Mouse (Mus musculus) intestine, embryonic 16.5 days (tissue): ENCODE data around the gene Eftud2. TPM values are rescaled to one million over a fixed set of nuclear protein-coding genes. Genes with fewer than 3 reads are reported as not detected.
A peak's percentile ranks its signal among the peaks of the same experiment; 100 is the strongest.

Experiments
- ATAC-seq: fragments of 200-750 bp; cut with Nextera tagmentation; 2 replicates; pipeline ENCODE4 v1.8.0; 2017; ENCODE audit warnings: moderate TSS enrichment, moderate library complexity
- H3K27ac ChIP-seq: fragments of 300-500 bp; sonication (generic); 2 replicates; pipeline ENCODE4 v1.5.1; 2014; ENCODE audit warnings: mild to moderate bottlenecking, low read length
- H3K27me3 ChIP-seq: fragments of 300-500 bp; sonication (generic); replicated peaks from 2 replicates; pipeline ENCODE4 v1.6.1; 2014; ENCODE audit warnings: low read length, control low read depth, mixed read lengths; ENCODE audit not compliant: control insufficient read depth, insufficient read depth
- H3K36me3 ChIP-seq: fragments of 300-500 bp; sonication (generic); 2 replicates; pipeline ENCODE4 v1.6.1; 2014; ENCODE audit warnings: low read length, control low read depth; ENCODE audit not compliant: control insufficient read depth, insufficient read depth
- H3K4me1 ChIP-seq: fragments of 300-500 bp; sonication (generic); 2 replicates; pipeline ENCODE4 v1.6.1; 2014; ENCODE audit warnings: low read length, control low read depth, mixed read lengths; ENCODE audit not compliant: control insufficient read depth, insufficient read depth
- H3K4me2 ChIP-seq: fragments of 300-500 bp; sonication (generic); 2 replicates; pipeline ENCODE4 v1.6.1; 2014; ENCODE audit warnings: low read depth, low read length, control low read depth
- H3K4me3 ChIP-seq: fragments of 300-500 bp; sonication (generic); 2 replicates; pipeline ENCODE4 v1.5.1; 2014; ENCODE audit warnings: mild to moderate bottlenecking, low read length
- H3K9ac ChIP-seq: fragments of 300-500 bp; sonication (generic); 2 replicates; pipeline ENCODE4 v1.6.1; 2014; ENCODE audit warnings: low read depth, low read length
- H3K9me3 ChIP-seq: fragments of 300-500 bp; sonication (generic); 2 replicates; pipeline ENCODE4 v1.6.1; 2016; ENCODE audit warnings: low read length, control low read depth; ENCODE audit not compliant: control insufficient read depth
- WGBS: fragments of 180-500 bp; shearing (Covaris S2); extraction: QIAGEN DNeasy Blood & Tissue Kit; methylation state at CpG from one replicate; pipeline ENCODE4 v1.1.7; 2014; 5-methylcytosine and 5-hydroxymethylcytosine counted together
- polyA plus RNA-seq: library from polyadenylated mRNA; unstranded; fragments of >200 nt; fragmentation: Nextera tagmentation; extraction: Ambion mirVana; gene quantifications from 2 replicates; pipeline ENCODE4 v1.2.1, GENCODE M21; 2015

Gene Eftud2
- polyA plus RNA-seq, 1 experiment from 2014 or later: 140 TPM

GRCm38 (mm10) chr11:102832700-102833297 is 48.0 kb downstream of the Eftud2 start:
- Histone ChIP-seq H3K4me3 (no peak overlapping the region), H3K27me3 (no peaks in the 10 kb centered on the region), H3K27ac (no peak overlapping the region), H3K9me3 (no peaks in the 10 kb centered on the region), H3K9ac (no peak overlapping the region), H3K4me1 (no peaks in the 10 kb centered on the region), H3K4me2 (no peak overlapping the region), H3K36me3 (no peaks in the 10 kb centered on the region)
- 56% methylated on average over 18 of the region's 18 CpGs for WGBS
- no peak for ATAC-seq

GRCm38 (mm10) chr11:102830276-102830675 is 50.5 kb downstream of the Eftud2 start:
- H3K4me1 ChIP-seq: no peaks in the 10 kb centered on the region
- no peak overlapping the region for H3K4me3 ChIP-seq
- no peaks in the 10 kb centered on the region for H3K9me3 ChIP-seq
- no peak for ATAC-seq
- no peak overlapping the region for H3K4me2 ChIP-seq
- WGBS: 67% methylated on average over 4 of the region's 4 CpGs
- H3K27me3 ChIP-seq: no peaks in the 10 kb centered on the region
- no peak overlapping the region for H3K27ac ChIP-seq
- no peaks in the 10 kb centered on the region for H3K36me3 ChIP-seq
- H3K9ac ChIP-seq: no peak overlapping the region

- 43% methylated on average over 4 of the region's 4 CpGs for WGBS
- ATAC-seq: no peak
- no peaks in the 10 kb centered on the region for H3K27me3 ChIP-seq
- no peaks in the 10 kb centered on the region for H3K4me1 ChIP-seq
- no peak overlapping the region for H3K9ac ChIP-seq
- no peaks in the 10 kb centered on the region for H3K36me3 ChIP-seq
- H3K27ac ChIP-seq: no peak overlapping the region
- H3K9me3 ChIP-seq: no peaks in the 10 kb centered on the region
- no peak overlapping the region for H3K4me3 ChIP-seq
- H3K4me2 ChIP-seq: no peak overlapping the region
These were observed 53.7 kb downstream of the Eftud2 start for GRCm38 (mm10) chr11:102827097-102827496.

GRCm38 (mm10) chr11:102826476-102826875 is 54.3 kb downstream of the Eftud2 start:
- Histone ChIP-seq H3K27ac (no peak overlapping the region), H3K4me2 (no peak overlapping the region), H3K27me3 (no peaks in the 10 kb centered on the region), H3K4me1 (no peaks in the 10 kb centered on the region), H3K4me3 (no peak overlapping the region), H3K9me3 (no peaks in the 10 kb centered on the region), H3K9ac (no peak overlapping the region), H3K36me3 (no peaks in the 10 kb centered on the region)
- ATAC-seq: no peak
- WGBS: 78% methylated on average over 2 of the region's 2 CpGs

- no peaks in the 10 kb centered on the region for H3K4me1 ChIP-seq
- no peak overlapping the region for H3K4me2 ChIP-seq
- H3K9me3 ChIP-seq: no peaks in the 10 kb centered on the region
- WGBS: 39% methylated on average over 6 of the region's 6 CpGs
- H3K27ac ChIP-seq: no peak overlapping the region
- ATAC-seq: no peak
- H3K27me3 ChIP-seq: 0 out of 2 replicates have a peak, but pooled peaks cover 2% of the 10 kb centered on the region
- no peak overlapping the region for H3K9ac ChIP-seq
- no peaks in the 10 kb centered on the region for H3K36me3 ChIP-seq
- H3K4me3 ChIP-seq: no peak overlapping the region
These were observed 59.6 kb downstream of the Eftud2 start for GRCm38 (mm10) chr11:102821231-102821630.

- Histone ChIP-seq H3K4me1 (no peaks in the 10 kb centered on the region), H3K27ac (no peak overlapping the region), H3K4me2 (no peak overlapping the region), H3K9ac (no peak overlapping the region), H3K4me3 (no peak overlapping the region), H3K27me3 (0 out of 2 replicates have a peak, but pooled peaks cover 2% of the 10 kb centered on the region), H3K36me3 (no peaks in the 10 kb centered on the region), H3K9me3 (no peaks in the 10 kb centered on the region)
- ATAC-seq: no peak
- 27% methylated on average over 3 of the region's 3 CpGs for WGBS
These were observed 60.4 kb downstream of the Eftud2 start for GRCm38 (mm10) chr11:102820432-102820831.

- 11% methylated on average over 14 of the region's 14 CpGs for WGBS
- H3K9ac ChIP-seq: peak overlapping the region; percentile 92
These were observed 60.9 kb downstream of the Eftud2 start for GRCm38 (mm10) chr11:102819783-102820385.

GRCm38 (mm10) chr11:102819021-102819782 is 61.6 kb downstream of the Eftud2 start, which contains the start of gene Gjc1:
TSS of gene Gjc1 (minus strand) at chr11:102819700.
- 0 out of 2 replicates have a peak, but pooled peaks cover 2% of the 10 kb centered on the region for H3K4me1 ChIP-seq
- H3K36me3 ChIP-seq: no peaks in the 10 kb centered on the region
- WGBS: under 1% methylated on average over 32 of the region's 97 CpGs
- peak within 1 kb of the TSS; percentile 93 for H3K4me2 ChIP-seq
- H3K9me3 ChIP-seq: no peaks in the 10 kb centered on the region
- H3K27me3 ChIP-seq: 0 out of 2 replicates have a peak, but pooled peaks cover 2% of the 10 kb centered on the region
- peak within 1 kb of the TSS; percentile 92 for H3K9ac ChIP-seq
- peak within 1 kb of the TSS; percentile 79 for H3K4me3 ChIP-seq
- ATAC-seq: peak; percentile 89
- H3K27ac ChIP-seq: peak within 1 kb of the TSS; percentile 98

More at GRCm38 (mm10) chr11:102819783-102820385, 60.9 kb downstream of the Eftud2 start:
- Histone ChIP-seq H3K27me3 (0 out of 2 replicates have a peak, but pooled peaks cover 2% of the 10 kb centered on the region), H3K9me3 (no peaks in the 10 kb centered on the region), H3K4me3 (peak overlapping the region; percentile 79), H3K27ac (peak overlapping the region; percentile 98), H3K4me1 (no peaks in the 10 kb centered on the region), H3K36me3 (no peaks in the 10 kb centered on the region), H3K4me2 (peak overlapping the region; percentile 93)
- ATAC-seq: no peak
